Mouse (Mus musculus) ES-E14 (cell line): ENCODE data around the gene Ndufv1.

ENCODE experiments used
- MAFK ChIP-seq: IDR thresholded peaks from 2 replicates; pipeline ENCODE4 v1.6.1; 2014; ENCODE audit warnings: mild to moderate bottlenecking, low read depth, low read length, inconsistent platforms; ENCODE audit not compliant: insufficient read depth
- ZNF384 ChIP-seq: IDR thresholded peaks from 2 replicates; pipeline ENCODE4 v1.6.1; 2012; ENCODE audit warnings: low read depth, low read length, inconsistent platforms

- TF ChIP-seq MAFK: no peak
- no peak for TF ChIP-seq ZNF384
These were observed 9.5 kb downstream of the Ndufv1 start, which contains the start of gene Doc2g for GRCm38 (mm10) chr19:4003112-4003511.
